Mouse (Mus musculus) frontal cortex, postnatal 10 days (tissue): ENCODE measurements around the gene Afdn.
"Not testable (repeated sequence)": the region's sequence is repeated elsewhere in the genome, so short reads cannot be mapped to it uniquely, and the experiment has no call there.

Experiments used
- DNase-seq, 2 experiments: peaks; one replicate each; pipeline ENCODE4 v3.0.0; 2022; ENCODE audit warnings: low spot score in 2 of 2, mixed read lengths in 1 of 2

The Afdn gene

GRCm38 (mm10) chr17:13948073-13948472, 187.7 kb downstream of the Afdn start, which contains the start of gene Gm7168:
Gm7168 (plus strand) TSS chr17:13948373.
- not testable (repeated sequence) for DNase-seq

- DNase-seq, result not testable (repeated sequence)
Observed at GRCm38 (mm10) chr17:13951570-13951969, 191.2 kb downstream of the Afdn start.
